Comparison of ENCODE assay signal across 28 mouse cellular contexts in genomic region chr11:79573836-79574235, GRCm38 (mm10). TPM values are rescaled to one million over a fixed set of nuclear protein-coding genes. Genes with fewer than 3 reads are reported as not detected.
DNase-seq lines count a peak whose midpoint lies in the region; ATAC-seq and TF ChIP-seq lines count a peak whose summit lies in the region.
"Had no signal": no experiment of that assay in that cellular context is flagged by ENCODE, and none has a peak within 500 bp of the region (broad histone marks: within the 10 kb centered on the region; RNA-seq: fewer than 3 reads in every experiment).

No protein-coding gene starts in this region.

- H3K9ac ChIP-seq in liver, postnatal 0 days (replicated peaks) = no peak overlapping the region
- no peak overlapping the region for H3K9ac ChIP-seq in midbrain, embryonic 16.5 days (ENCODE audit: low read depth, low read length)
- H3K9ac ChIP-seq: embryonic facial prominence, embryonic 13.5 days; hindbrain, embryonic 12.5 days; intestine, embryonic 15.5 days; liver, embryonic 12.5 days; midbrain, embryonic 13.5 days; neural tube, embryonic 15.5 days had no signal

- no peak for TF ChIP-seq EP300 in liver, postnatal 0 days (IDR thresholded peaks at IDR 0.05; ENCODE audit: low read depth)

- no peak overlapping the region for H3K27ac ChIP-seq in liver, postnatal 0 days (ENCODE audit: low read depth)
- H3K27ac ChIP-seq in midbrain, embryonic 16.5 days (ENCODE audit: low read length) = no peak overlapping the region
- H3K27ac ChIP-seq: embryonic facial prominence, embryonic 13.5 days; hindbrain, embryonic 12.5 days; hindbrain, postnatal 0 days; intestine, embryonic 15.5 days; liver, embryonic 12.5 days; midbrain, embryonic 13.5 days; neural tube, embryonic 15.5 days had no signal

- no peak for TF ChIP-seq CTCF in liver, postnatal 0 days (IDR thresholded peaks at IDR 0.05; ENCODE audit: low read depth)

- 56% methylated on average over 3 of the region's 3 CpGs for WGBS in liver, postnatal 0 days (ENCODE audit: insufficient replicate concordance)
- WGBS in midbrain, embryonic 16.5 days = 74% methylated on average over 3 of the region's 3 CpGs

- peaks cover 23% of the 10 kb centered on the region for H3K36me3 ChIP-seq in liver, postnatal 0 days (replicated peaks; ENCODE audit: insufficient read depth, low read length)
- H3K36me3 ChIP-seq in midbrain, embryonic 16.5 days (ENCODE audit: control insufficient read depth, insufficient read depth, low read length) = peaks cover 28% of the 10 kb centered on the region

- no peaks in the 10 kb centered on the region for H3K27me3 ChIP-seq in liver, postnatal 0 days (ENCODE audit: insufficient read depth, low read length)
- H3K27me3 ChIP-seq in midbrain, embryonic 16.5 days (ENCODE audit: control insufficient read depth, insufficient read depth, low read depth, low read length) = no peaks in the 10 kb centered on the region
- H3K27me3 ChIP-seq: embryonic facial prominence, embryonic 13.5 days; hindbrain, embryonic 12.5 days; intestine, embryonic 15.5 days; liver, embryonic 12.5 days; midbrain, embryonic 13.5 days; neural tube, embryonic 15.5 days had no signal

- no peak overlapping the region for H3K4me2 ChIP-seq in liver, postnatal 0 days (ENCODE audit: low read depth, low read length)
- H3K4me2 ChIP-seq in midbrain, embryonic 16.5 days (ENCODE audit: low read length) = no peak overlapping the region
- H3K4me2 ChIP-seq: embryonic facial prominence, embryonic 13.5 days; hindbrain, embryonic 12.5 days; intestine, embryonic 15.5 days; liver, embryonic 12.5 days; midbrain, embryonic 13.5 days; neural tube, embryonic 15.5 days had no signal

- H3K4me1 ChIP-seq in liver, postnatal 0 days (ENCODE audit: insufficient read depth) = no peaks in the 10 kb centered on the region
- H3K4me1 ChIP-seq in midbrain, embryonic 16.5 days (ENCODE audit: control insufficient read depth, insufficient read depth, low read length) = no peaks in the 10 kb centered on the region
- H3K4me1 ChIP-seq: embryonic facial prominence, embryonic 13.5 days; hindbrain, embryonic 12.5 days; intestine, embryonic 15.5 days; midbrain, embryonic 13.5 days; neural tube, embryonic 15.5 days had no signal

- H3K9me3 ChIP-seq in liver, postnatal 0 days (ENCODE audit: low read length) = no peaks in the 10 kb centered on the region
- no peaks in the 10 kb centered on the region for H3K9me3 ChIP-seq in midbrain, embryonic 16.5 days (replicated peaks; ENCODE audit: control insufficient read depth, low read length, poor library complexity, severe bottlenecking)
- H3K9me3 ChIP-seq: embryonic facial prominence, embryonic 13.5 days; hindbrain, embryonic 12.5 days; intestine, embryonic 15.5 days; liver, embryonic 12.5 days; midbrain, embryonic 13.5 days; neural tube, embryonic 15.5 days had no signal

- DNase-seq in spleen, postnatal 36 days (ENCODE audit: low spot score in 2 of 2) = peak; percentile 62
- DNase-seq in spleen, postnatal 4 days (ENCODE audit: low spot score in 2 of 2) = no peak
- peak; percentile 26 for DNase-seq in MEL-GATA-1-ER (ENCODE audit: extremely low read depth, low read depth)
- no peak for DNase-seq in liver, postnatal 0 days
- no peak for DNase-seq in adrenal gland, postnatal 14 days
- DNase-seq: adrenal gland, adult 8-10 months; cerebellum, adult 9-10 months; cerebellum, postnatal 36 days; kidney, adult 9 months; kidney, postnatal 10 days; layer of hippocampus, postnatal 36 days; left cerebral cortex, postnatal 4 days; lung, adult 18-20 months; lung, postnatal 10 days; right cerebral cortex, adult 18-20 months; spleen, adult 18-20 months; thymus, postnatal 14 days had no signal

- ATAC-seq in megakaryocyte progenitor cell, adult 5-6 weeks (replicated peaks; ENCODE audit: poor library complexity) = peak; percentile 49
- no peak for ATAC-seq in liver, postnatal 0 days
- no peak for ATAC-seq in midbrain, embryonic 16.5 days
- ATAC-seq: activated CD4-positive, CD25-positive, alpha-beta regulatory T cell, adult 4 months; forebrain, embryonic 16.5 days; hindbrain, postnatal 0 days; intestine, embryonic 15.5 days; liver, embryonic 12.5 days; midbrain, embryonic 13.5 days had no signal

- H3K4me3 ChIP-seq in liver, postnatal 0 days (ENCODE audit: low read depth, low read length) = no peak overlapping the region
- no peak overlapping the region for H3K4me3 ChIP-seq in midbrain, embryonic 16.5 days (ENCODE audit: low read depth, low read length)
- H3K4me3 ChIP-seq: embryonic facial prominence, embryonic 13.5 days; hindbrain, embryonic 12.5 days; intestine, embryonic 15.5 days; liver, embryonic 12.5 days; midbrain, embryonic 13.5 days; neural tube, embryonic 15.5 days had no signal

RNA-seq across cellular contexts. Expression of gene Rab11fip4, which starts 17.2 kb away (rescaled TPM):
- total RNA-seq in megakaryocyte progenitor cell, adult 5-6 weeks (2015) = 0.85 and 2.0 TPM in 2 replicates
- 3.2 and 3.7 TPM in 2 replicates for total RNA-seq in megakaryocyte progenitor cell, adult 5-6 weeks (2017)
- polyA plus RNA-seq in liver, postnatal 0 days (2015; fragmentation: Nextera tagmentation; extraction: Ambion mirVana) = 1.1 and 1.2 TPM in 2 replicates
- 3.3 and 3.8 TPM in 2 replicates for total RNA-seq in adrenal gland, postnatal 14 days (2021)
- 27.8 and 29.4 TPM in 2 replicates for polyA plus RNA-seq in midbrain, embryonic 16.5 days (2015; fragmentation: Nextera tagmentation; extraction: Ambion mirVana)

RNA-seq across cellular contexts. Expression of gene Evi2a, which starts 43.4 kb away (rescaled TPM):
- 19.5 and 20.0 TPM in 2 replicates for total RNA-seq in megakaryocyte progenitor cell, adult 5-6 weeks (2015)
- total RNA-seq in megakaryocyte progenitor cell, adult 5-6 weeks (2017) = 17.5 and 24.0 TPM in 2 replicates
- 6.7 and 7.2 TPM in 2 replicates for polyA plus RNA-seq in liver, postnatal 0 days (2015; fragmentation: Nextera tagmentation; extraction: Ambion mirVana)
- total RNA-seq in adrenal gland, postnatal 14 days (2021) = 2.1 and 2.5 TPM in 2 replicates
- 2.8 and 3.1 TPM in 2 replicates for polyA plus RNA-seq in midbrain, embryonic 16.5 days (2015; fragmentation: Nextera tagmentation; extraction: Ambion mirVana)

RNA-seq across cellular contexts. Expression of gene Evi2, which starts 43.4 kb away (rescaled TPM):
- 30.6 and 31.5 TPM in 2 replicates for total RNA-seq in megakaryocyte progenitor cell, adult 5-6 weeks (2015)
- 3.9 and 5.5 TPM in 2 replicates for total RNA-seq in megakaryocyte progenitor cell, adult 5-6 weeks (2017)
- 0.76 and 0.99 TPM in 2 replicates for polyA plus RNA-seq in liver, postnatal 0 days (2015; fragmentation: Nextera tagmentation; extraction: Ambion mirVana)
- total RNA-seq in adrenal gland, postnatal 14 days (2021) = 0.90 TPM in 1 of 2 replicates, not detected in the other
- 0.60 and 0.65 TPM in 2 replicates for polyA plus RNA-seq in midbrain, embryonic 16.5 days (2015; fragmentation: Nextera tagmentation; extraction: Ambion mirVana)
- total RNA-seq: left cerebral cortex, postnatal 4 days had no signal

RNA-seq across cellular contexts. Expression of gene Evi2b, which starts 50.3 kb away (rescaled TPM):
- 454 and 486 TPM in 2 replicates for total RNA-seq in megakaryocyte progenitor cell, adult 5-6 weeks (2015)
- 75.7 and 78.7 TPM in 2 replicates for total RNA-seq in megakaryocyte progenitor cell, adult 5-6 weeks (2017)
- 7.7 and 7.9 TPM in 2 replicates for polyA plus RNA-seq in liver, postnatal 0 days (2015; fragmentation: Nextera tagmentation; extraction: Ambion mirVana)
- 1.0 and 5.9 TPM in 2 replicates for total RNA-seq in adrenal gland, postnatal 14 days (2021)
- polyA plus RNA-seq in midbrain, embryonic 16.5 days (2015; fragmentation: Nextera tagmentation; extraction: Ambion mirVana) = not detected in 2 replicates
- total RNA-seq: hindbrain, postnatal 0 days had no signal
- polyA plus RNA-seq: midbrain, embryonic 13.5 days had no signal

Comparison
In these comparisons a context has a peak if more than half of its experiments do, and no peak if none do; other contexts are left out.
1. DNase-seq: peak in spleen, postnatal 36 days (2 of 2) and MEL-GATA-1-ER (single experiment); none in spleen, postnatal 4 days (0 of 2), liver, postnatal 0 days (single experiment) and adrenal gland, postnatal 14 days (single experiment).